Mouse (Mus musculus) hindbrain, postnatal 0 days (tissue): Measurements from ENCODE around the gene Gm20721. TPM values are rescaled to one million over a fixed set of nuclear protein-coding genes. Genes with fewer than 3 reads are reported as not detected.

Experiments used
- ATAC-seq: fragments of 200-750 bp; cut with Nextera tagmentation; 2 replicates; pipeline ENCODE4 v1.8.0; 2017; ENCODE audit warnings: mild to moderate bottlenecking, moderate TSS enrichment, moderate library complexity
- DNase-seq: peaks from one replicate; pipeline ENCODE4 v3.0.0-alpha.2; 2015; ENCODE audit warnings: low spot score
- H3K27ac ChIP-seq: fragments of 300-500 bp; sonication (generic); 2 replicates; pipeline ENCODE4 v1.5.1; 2014; ENCODE audit warnings: mild to moderate bottlenecking
- H3K27me3 ChIP-seq: fragments of 300-500 bp; sonication (generic); 2 replicates; pipeline ENCODE4 v1.6.1; 2014; ENCODE audit warnings: low read length, mixed read lengths; ENCODE audit not compliant: insufficient read depth
- H3K36me3 ChIP-seq: fragments of 300-500 bp; sonication (generic); 2 replicates; pipeline ENCODE4 v1.6.1; 2014; ENCODE audit warnings: low read length, mixed read lengths; ENCODE audit not compliant: insufficient read depth
- H3K4me1 ChIP-seq: fragments of 300-500 bp; sonication (generic); 2 replicates; pipeline ENCODE4 v1.6.1; 2014; ENCODE audit warnings: antibody characterized with exemption, low read length, mixed read lengths; ENCODE audit not compliant: insufficient read depth
- H3K4me2 ChIP-seq: fragments of 300-500 bp; sonication (generic); 2 replicates; pipeline ENCODE4 v1.6.1; 2014; ENCODE audit warnings: low read depth, mild to moderate bottlenecking, low read length, moderate library complexity, mixed read lengths
- H3K4me3 ChIP-seq: fragments of 300-500 bp; sonication (generic); 2 replicates; pipeline ENCODE4 v1.5.1; 2014; ENCODE audit warnings: low read length
- H3K9ac ChIP-seq: fragments of 300-500 bp; sonication (generic); replicated peaks from 2 replicates; pipeline ENCODE4 v1.6.1; 2014; ENCODE audit warnings: mild to moderate bottlenecking, low read length, moderate library complexity, mixed read lengths
- H3K9me3 ChIP-seq: fragments of 300-500 bp; sonication (generic); 2 replicates; pipeline ENCODE4 v1.6.1; 2016; ENCODE audit warnings: low read length, mixed read lengths
- CTCF ChIP-seq: IDR thresholded peaks from 2 replicates; pipeline ENCODE4 v1.5.1; 2016; ENCODE audit warnings: antibody characterized with exemption, control low read depth, low read depth
- WGBS: fragments of 180-500 bp; shearing (Covaris S2); extraction: QIAGEN DNeasy Blood & Tissue Kit; methylation state at CpG from one replicate; pipeline ENCODE4 v1.1.7; 2014; 5-methylcytosine and 5-hydroxymethylcytosine counted together
- polyA plus RNA-seq: library from polyadenylated mRNA; unstranded; fragments of >200 nt; fragmentation: Nextera tagmentation; extraction: Ambion mirVana; gene quantifications from 2 replicates; pipeline ENCODE4 v1.2.1, GENCODE M21; 2015
- total RNA-seq: library from RNA; depleted of rRNA; stranded (reverse); fragments of >200 nt; gene quantifications from 2 replicates; pipeline ENCODE4 v1.2.3, GENCODE M21; 2014

Gm20721 gene
- total and polyA plus RNA-seq, 2 experiments from 2014 or later, result 13.4 TPM; not detected in 1

- H3K4me3 ChIP-seq, result peak overlapping the region; percentile 53
- ATAC-seq (peak; percentile 92), DNase-seq (peak; percentile 94)
- peak overlapping the region; percentile 70 for H3K9ac ChIP-seq
- peak; percentile 39 for TF ChIP-seq CTCF
- H3K9me3 ChIP-seq, result peaks cover 5% of the 10 kb centered on the region; the same call in 1 of the 2 replicates
- H3K4me2 ChIP-seq, result peak overlapping the region; percentile 67
- H3K4me1 ChIP-seq, result no peaks in the 10 kb centered on the region
- WGBS, result 45% methylated on average over 36 of the region's 36 CpGs
- H3K36me3 ChIP-seq, result no peaks in the 10 kb centered on the region
- H3K27me3 ChIP-seq, result peaks cover 13% of the 10 kb centered on the region
- H3K27ac ChIP-seq, result peak overlapping the region; percentile 85
These were observed 51.2 kb downstream of the Gm20721 start for GRCm38 (mm10) chr2:174295175-174295899.

GRCm38 (mm10) chr2:174294457-174294856, 52.1 kb downstream of the Gm20721 start:
- ATAC-seq, result no peak
- no peak for TF ChIP-seq CTCF
- WGBS, result 49% methylated on average over 8 of the region's 8 CpGs
- Histone ChIP-seq H3K4me2 (peak overlapping the region; percentile 67), H3K9ac (peak overlapping the region; percentile 70), H3K4me1 (no peaks in the 10 kb centered on the region), H3K36me3 (no peaks in the 10 kb centered on the region), H3K4me3 (peak overlapping the region; percentile 53), H3K9me3 (no peaks in the 10 kb centered on the region), H3K27ac (peak overlapping the region; percentile 85), H3K27me3 (peaks cover 11% of the 10 kb centered on the region)
- peak; percentile 61 for DNase-seq

GRCm38 (mm10) chr2:174291662-174292030, 54.9 kb downstream of the Gm20721 start:
- peak; percentile 44 for DNase-seq
- no peak overlapping the region; the same call in 1 of the 2 replicates for H3K4me3 ChIP-seq
- no peak for ATAC-seq
- 37% methylated on average over 2 of the region's 2 CpGs for WGBS
- TF ChIP-seq CTCF, result peak; percentile 36; the same call in 1 of the 2 replicates
- H3K4me2 ChIP-seq, result peak overlapping the region; percentile 53
- no peaks in the 10 kb centered on the region for H3K4me1 ChIP-seq
- no peaks in the 10 kb centered on the region for H3K9me3 ChIP-seq
- H3K27me3 ChIP-seq, result peaks cover 12% of the 10 kb centered on the region; the same call in 1 of the 2 replicates
- H3K36me3 ChIP-seq, result no peaks in the 10 kb centered on the region
- H3K27ac ChIP-seq, result no peak overlapping the region
- H3K9ac ChIP-seq, result no peak overlapping the region

- no peaks in the 10 kb centered on the region for H3K4me1 ChIP-seq
- peaks cover 14% of the 10 kb centered on the region for H3K27me3 ChIP-seq
- WGBS, result 46% methylated on average over 8 of the region's 8 CpGs
- ATAC-seq, result no peak
- H3K9ac ChIP-seq, result no peak overlapping the region
- no peaks in the 10 kb centered on the region for H3K36me3 ChIP-seq
- peak overlapping the region; percentile 53 for H3K4me2 ChIP-seq
- H3K9me3 ChIP-seq, result no peaks in the 10 kb centered on the region
- TF ChIP-seq CTCF, result no peak
- no peak for DNase-seq
- no peak overlapping the region for H3K27ac ChIP-seq
- H3K4me3 ChIP-seq, result no peak overlapping the region; the same call in 1 of the 2 replicates
These were observed 55.4 kb downstream of the Gm20721 start for GRCm38 (mm10) chr2:174291029-174291661.

GRCm38 (mm10) chr2:174288673-174289430, 57.7 kb downstream of the Gm20721 start:
- H3K27me3 ChIP-seq, result peaks cover 25% of the 10 kb centered on the region
- WGBS, result 51% methylated on average over 12 of the region's 12 CpGs

GRCm38 (mm10) chr2:174287921-174288320, 58.6 kb downstream of the Gm20721 start:
- 33% methylated on average over 7 of the region's 7 CpGs for WGBS

More at GRCm38 (mm10) chr2:174288673-174289430, 57.7 kb downstream of the Gm20721 start:
- no peak for TF ChIP-seq CTCF
- no peak for ATAC-seq
- H3K27ac ChIP-seq, result no peak overlapping the region
- no peak overlapping the region for H3K4me3 ChIP-seq
- peaks cover 3% of the 10 kb centered on the region; the same call in 1 of the 2 replicates for H3K36me3 ChIP-seq
- H3K9me3 ChIP-seq, result no peaks in the 10 kb centered on the region
- no peak overlapping the region for H3K9ac ChIP-seq
- no peak for DNase-seq
- H3K4me2 ChIP-seq, result no peak overlapping the region
- no peaks in the 10 kb centered on the region for H3K4me1 ChIP-seq

More at GRCm38 (mm10) chr2:174287921-174288320, 58.6 kb downstream of the Gm20721 start:
- no peak for ATAC-seq
- H3K36me3 ChIP-seq, result peaks cover 3% of the 10 kb centered on the region; the same call in 1 of the 2 replicates
- peaks cover 25% of the 10 kb centered on the region for H3K27me3 ChIP-seq
- H3K4me3 ChIP-seq, result no peak overlapping the region
- H3K9ac ChIP-seq, result no peak overlapping the region
- H3K4me1 ChIP-seq, result no peaks in the 10 kb centered on the region
- no peak overlapping the region for H3K4me2 ChIP-seq
- TF ChIP-seq CTCF, result no peak
- no peak overlapping the region for H3K27ac ChIP-seq
- no peak for DNase-seq
- H3K9me3 ChIP-seq, result no peaks in the 10 kb centered on the region
